Mouse (Mus musculus) CD4-positive naive resting alpha-beta T cell, adult 57 days (primary cell): Measurements from ENCODE around the gene Kmt2b. TPM values are rescaled to one million over a fixed set of nuclear protein-coding genes. Genes with fewer than 3 reads are reported as not detected.

Experiments used
- total RNA-seq: library from RNA; stranded (reverse); gene quantifications from one replicate; pipeline ENCODE4 v1.2.4, GENCODE M21; 2023

Gene Kmt2b
- total RNA-seq: 115 TPM

DNA sequence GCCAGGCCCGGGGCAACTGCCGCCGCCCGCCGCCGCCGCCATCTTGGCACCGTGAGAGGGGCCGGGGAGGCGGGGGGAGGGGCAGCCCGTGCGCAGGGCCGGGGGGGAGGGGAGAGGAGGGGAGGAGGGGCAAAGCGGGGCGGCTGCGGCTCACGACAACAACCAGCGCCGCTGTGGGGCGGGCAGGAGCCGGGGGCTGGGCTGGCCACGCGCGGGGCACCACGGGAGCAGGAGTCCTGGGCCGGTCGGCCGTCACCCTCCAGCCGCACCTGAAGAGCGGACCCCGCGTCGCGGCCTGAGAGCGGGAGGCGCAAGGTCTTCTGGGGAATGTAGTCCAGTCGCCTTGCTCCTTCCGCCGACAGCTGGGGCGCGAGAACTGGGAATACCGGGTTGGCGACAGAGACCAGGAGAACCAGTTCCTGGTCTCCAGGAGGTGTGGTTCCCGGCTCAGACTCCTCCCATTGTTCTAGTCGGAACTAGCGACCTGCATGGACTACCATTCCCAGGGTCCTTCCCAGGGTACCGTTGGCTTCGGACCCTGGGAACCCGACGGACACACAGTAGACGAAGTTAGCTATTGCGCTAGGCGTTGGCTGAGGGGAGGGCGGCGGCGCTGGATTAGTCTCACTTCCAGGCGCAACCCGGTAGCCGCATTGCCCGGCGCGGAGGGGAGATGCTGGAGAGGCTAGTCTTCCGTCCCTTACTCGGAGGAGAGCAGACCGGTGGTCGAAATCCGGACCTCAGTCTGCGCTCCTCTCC lies at the start of gene Kmt2b:
TSS of gene Kmt2b (minus strand) at position 51 of the 759 bp plus-strand sequence.

DNA sequence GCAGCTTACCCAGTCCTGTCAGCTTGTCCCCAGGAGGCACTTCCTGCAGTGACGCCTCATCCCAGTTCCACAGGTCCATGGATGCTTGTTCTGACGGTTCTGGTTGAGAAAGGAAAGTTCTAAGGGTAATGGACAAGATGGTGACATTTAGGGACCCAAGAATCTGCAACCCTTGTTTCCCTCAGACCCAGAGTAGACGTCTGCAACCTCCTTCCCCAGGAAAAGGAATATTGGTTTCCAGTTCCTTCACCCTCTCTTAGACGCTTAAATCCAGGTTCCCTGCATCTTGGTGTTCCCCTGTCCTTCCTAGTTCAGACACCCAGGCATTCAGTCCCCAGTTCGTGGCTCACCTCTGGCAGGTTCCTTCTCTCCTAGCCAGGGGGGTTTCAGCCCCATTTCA lies 47.2 kb upstream of the Kmt2b start, which contains the start of gene Etv2:
TSS of gene Etv2 (minus strand) at position 101 of the 400 bp plus-strand sequence.

DNA sequence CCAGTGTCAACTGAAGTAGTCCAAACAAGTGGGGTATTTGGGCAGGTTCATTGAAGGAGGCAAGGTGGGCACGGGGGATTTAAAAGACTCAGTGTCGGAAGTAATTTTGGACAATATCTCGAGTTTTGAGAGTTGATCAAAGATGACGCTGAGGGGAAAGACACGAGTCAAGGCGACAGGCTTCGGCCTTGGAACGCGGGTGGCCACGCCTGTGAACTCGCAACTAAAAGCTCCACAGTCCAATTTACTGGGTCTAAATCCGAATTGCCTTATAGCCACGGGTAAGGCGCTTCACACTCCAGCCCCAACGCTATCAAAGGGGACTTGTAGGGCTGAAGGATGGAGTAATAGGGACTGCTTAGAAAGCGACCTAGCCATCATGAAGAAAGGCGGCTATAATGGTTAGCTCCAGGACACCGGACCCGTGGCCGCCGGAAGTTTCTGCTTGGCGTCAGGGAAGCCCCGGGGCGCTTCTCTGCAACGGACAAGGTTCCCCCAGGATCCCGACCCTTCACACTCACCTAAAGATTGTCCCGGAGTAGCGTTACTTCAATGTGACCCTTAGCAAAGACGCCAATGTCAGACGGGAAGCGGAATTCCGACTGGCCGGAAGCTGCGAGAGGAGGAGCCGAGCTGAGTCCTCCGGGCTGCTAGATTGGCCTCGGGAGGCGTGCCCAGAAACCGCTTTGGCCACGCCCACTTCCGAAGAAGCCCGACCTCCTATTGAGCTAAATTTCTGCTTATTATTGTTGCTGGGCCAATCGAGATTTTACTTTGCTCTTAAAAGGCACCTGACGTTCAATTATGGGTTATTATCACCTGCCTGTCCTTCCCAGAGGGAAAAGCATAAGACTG lies 37.2 kb upstream of the Kmt2b start, which contains the start of gene Cox6b1:
TSS of gene Cox6b1 (minus strand) at position 622 of the 855 bp plus-strand sequence.

DNA sequence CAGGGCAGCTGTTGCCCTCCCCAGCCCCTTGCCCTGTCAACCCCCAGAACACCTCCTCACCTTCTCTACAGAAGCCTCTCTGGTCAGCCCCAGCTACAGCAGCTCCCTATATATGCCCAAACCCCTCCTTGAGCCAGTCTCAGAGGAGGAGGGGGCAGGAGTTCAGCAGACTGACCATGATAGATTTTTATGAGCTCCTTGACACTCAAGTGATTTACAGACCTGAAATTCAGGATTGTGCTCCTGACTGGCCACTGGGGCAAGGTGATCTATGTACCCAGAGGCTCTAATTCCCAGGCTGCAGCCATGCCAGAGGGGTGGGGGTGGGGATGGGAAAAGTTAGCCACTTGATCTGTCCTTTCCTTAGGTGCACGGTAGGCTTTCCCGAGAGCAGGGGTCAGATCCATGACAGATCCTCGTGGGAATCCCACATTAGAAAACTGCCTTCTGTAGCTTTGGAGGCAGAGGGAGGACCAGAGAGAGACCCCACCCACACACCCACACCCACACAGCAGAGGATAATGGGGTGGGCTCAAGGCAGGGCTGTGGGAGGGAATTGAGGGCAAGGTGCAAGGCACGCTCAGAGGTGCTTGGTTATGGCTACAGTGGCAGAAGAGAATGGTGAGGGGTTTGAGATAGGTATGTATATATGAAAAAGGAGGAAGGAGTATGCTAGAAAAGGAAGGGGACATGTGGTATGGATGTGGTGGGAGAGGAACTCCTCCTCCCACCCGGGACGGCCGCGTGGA lies 24.3 kb upstream of the Kmt2b start, which contains the start of gene Upk1a:
TSS of gene Upk1a (minus strand) at position 194 of the 749 bp plus-strand sequence.

DNA sequence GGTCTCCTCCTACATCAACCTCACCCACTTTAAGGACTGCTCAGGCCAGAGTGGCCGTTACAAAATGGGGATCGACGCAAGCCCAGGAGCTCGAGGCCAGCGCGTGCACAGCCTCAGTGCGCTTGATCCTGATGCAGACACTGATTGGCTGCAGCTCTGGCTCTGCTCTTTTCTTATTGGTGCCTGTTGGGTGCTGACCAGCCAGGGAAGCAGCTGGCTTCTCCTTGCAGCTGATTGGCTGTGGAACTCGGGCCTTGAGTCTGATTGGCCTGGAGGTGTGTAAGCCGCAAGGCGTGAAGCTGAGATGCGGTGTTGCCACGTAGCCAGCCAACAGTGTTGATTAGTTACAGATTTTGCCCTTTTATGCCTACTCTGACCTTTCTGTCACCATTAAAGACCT lies 10.3 kb upstream of the Kmt2b start, which contains the start of gene Zbtb32:
TSS of gene Zbtb32 (minus strand) at position 124 of the 400 bp plus-strand sequence.

DNA sequence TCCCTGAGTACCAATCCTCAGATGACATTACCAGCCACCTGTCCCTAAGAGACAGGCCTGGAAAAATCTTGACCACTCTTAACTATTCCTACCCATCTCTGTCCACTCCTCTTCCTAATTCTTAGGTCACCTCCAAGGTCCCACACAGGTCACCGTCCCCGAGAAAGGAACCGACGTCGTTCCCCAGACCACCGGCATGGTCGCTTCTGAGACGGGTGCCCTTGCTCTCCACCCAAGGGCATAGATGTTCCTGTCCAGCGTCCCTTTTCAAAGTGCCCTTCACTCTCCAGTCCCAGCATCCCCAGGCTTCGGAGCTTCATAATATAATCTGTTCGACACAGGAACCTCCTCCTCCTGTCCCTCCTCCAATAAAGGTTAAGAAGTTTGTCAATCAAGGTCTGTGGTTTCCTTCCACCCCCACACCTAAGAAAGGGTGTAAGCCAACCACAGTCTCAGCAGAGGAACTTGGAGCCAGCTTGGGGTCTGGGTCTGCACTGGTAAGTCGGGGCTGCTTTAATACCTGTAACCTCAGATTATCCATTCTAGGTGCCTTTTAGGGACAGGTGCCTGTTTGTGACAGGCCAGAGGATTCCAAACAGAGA lies 23.5 kb downstream of the Kmt2b start, which contains the start of gene Igflr1:
TSS of gene Igflr1 (plus strand) at position 458 of the 602 bp plus-strand sequence.

DNA sequence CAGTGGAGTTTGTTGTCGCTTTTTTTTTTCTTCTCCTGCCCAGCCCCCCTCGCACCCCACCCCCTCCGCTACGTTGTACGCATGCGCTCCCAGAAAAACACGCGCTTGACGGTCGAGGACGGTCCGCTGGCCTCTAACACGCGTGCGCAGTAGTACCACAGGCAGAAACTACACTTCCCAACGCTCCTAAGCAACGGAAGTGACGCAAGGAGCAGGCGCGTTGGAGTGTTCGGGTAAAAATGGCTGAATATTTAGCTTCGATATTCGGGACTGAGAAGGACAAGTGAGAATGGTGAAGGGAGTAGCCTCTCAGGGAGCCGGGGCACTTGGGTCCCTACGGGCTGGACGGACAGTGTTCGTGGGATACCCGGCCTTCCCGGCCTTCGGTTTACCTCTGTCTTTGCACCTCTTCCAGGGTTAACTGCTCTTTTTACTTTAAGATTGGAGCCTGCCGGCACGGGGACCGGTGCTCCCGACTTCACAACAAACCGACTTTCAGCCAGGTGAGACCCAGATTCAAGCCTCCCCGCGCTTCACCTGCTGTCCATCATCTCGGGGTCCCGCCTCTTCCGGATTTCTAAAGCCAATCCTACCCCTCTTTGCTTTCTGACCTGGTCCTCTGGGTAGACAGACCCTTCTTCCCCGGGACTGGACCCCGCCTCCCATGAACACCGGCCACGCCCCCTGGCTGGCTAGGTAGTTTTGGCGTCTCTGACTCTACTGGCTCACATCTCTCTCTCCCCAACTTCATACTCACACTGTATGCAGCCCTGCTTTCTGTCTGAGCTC lies 25.2 kb downstream of the Kmt2b start, which contains the start of the genes U2af1l4, Gm49396 and Psenen:
TSS of gene U2af1l4 (plus strand) at position 185 of the 789 bp plus-strand sequence.
TSS of gene Gm49396 (plus strand) at position 228 of the 789 bp plus-strand sequence.
TSS of gene Psenen (minus strand) at position 511 of the 789 bp plus-strand sequence.

DNA sequence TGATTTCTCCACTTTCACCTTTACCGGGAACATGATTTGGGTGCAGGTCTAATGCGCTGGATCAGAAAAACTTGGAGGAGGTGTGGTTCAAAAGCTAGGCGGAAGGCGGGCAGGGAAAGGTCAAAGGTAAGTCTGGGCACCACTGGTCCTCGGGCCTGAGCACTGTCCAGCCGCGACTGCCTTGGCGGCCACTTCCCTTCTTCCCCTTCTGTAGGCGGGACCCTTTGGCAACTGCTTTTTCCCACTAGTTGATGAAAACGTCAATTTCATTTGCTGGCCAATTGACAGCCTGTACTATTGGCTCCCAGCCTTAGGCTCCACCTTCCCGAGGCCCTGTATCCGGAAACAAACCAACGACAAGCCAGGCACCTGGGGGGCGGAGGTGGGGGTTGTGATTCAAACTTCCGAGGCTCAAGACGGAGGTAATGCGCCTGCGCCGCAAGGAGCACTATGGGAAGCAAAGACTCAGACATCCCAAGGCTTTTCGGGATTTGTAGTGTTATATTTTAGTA lies 29.0 kb downstream of the Kmt2b start, which contains the start of gene Lin37:
TSS of gene Lin37 (minus strand) at position 396 of the 512 bp plus-strand sequence.

DNA sequence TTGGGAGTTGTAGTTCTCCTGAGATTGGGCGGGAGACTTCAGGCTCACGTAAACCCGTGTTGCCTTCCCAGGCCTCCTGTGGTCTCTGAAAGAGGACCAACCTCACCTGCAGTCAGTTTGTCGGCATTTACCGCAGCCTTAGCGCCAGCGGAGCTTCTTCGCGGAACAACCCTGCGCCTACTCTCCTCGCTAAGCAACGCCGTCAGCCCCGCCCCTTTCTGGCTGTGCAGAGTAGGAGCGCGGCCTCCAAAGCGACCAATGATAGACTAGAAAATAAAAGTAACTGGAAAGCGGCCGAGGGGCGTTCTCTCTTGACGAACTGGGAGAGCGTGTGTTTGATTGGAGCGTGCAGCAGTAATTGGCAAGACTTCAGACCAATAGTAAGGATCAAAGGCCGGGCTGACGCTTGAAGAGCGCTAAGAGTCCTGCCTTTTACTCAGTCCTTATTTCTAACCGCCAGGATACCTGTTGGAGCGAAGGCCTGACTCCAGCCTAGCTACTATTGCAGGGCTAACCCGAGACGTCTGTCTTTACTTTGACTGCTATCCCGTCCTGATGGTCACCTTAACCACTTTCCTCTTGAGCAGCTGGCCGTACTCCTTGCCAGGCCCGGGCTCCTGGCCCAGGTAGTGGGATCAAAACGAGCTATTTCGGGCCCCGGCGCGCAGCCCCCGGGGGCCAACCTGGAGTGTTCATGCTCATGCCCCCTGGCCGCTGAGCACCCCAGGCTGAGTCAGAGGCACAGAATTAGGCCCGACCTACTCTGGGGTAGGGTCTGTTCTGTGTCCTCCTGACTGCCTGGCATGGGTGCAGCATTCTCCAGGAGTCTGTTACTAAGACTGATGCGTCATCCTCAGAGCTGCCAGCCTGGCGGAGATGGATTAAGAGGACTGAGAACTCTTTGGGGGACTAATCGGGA lies 36.2 kb downstream of the Kmt2b start, which contains the start of the genes Hspb6 and Proser3:
TSS of gene Hspb6 (plus strand) at position 77 of the 919 bp plus-strand sequence.
TSS of gene Proser3 (minus strand) at position 198 of the 919 bp plus-strand sequence.

DNA sequence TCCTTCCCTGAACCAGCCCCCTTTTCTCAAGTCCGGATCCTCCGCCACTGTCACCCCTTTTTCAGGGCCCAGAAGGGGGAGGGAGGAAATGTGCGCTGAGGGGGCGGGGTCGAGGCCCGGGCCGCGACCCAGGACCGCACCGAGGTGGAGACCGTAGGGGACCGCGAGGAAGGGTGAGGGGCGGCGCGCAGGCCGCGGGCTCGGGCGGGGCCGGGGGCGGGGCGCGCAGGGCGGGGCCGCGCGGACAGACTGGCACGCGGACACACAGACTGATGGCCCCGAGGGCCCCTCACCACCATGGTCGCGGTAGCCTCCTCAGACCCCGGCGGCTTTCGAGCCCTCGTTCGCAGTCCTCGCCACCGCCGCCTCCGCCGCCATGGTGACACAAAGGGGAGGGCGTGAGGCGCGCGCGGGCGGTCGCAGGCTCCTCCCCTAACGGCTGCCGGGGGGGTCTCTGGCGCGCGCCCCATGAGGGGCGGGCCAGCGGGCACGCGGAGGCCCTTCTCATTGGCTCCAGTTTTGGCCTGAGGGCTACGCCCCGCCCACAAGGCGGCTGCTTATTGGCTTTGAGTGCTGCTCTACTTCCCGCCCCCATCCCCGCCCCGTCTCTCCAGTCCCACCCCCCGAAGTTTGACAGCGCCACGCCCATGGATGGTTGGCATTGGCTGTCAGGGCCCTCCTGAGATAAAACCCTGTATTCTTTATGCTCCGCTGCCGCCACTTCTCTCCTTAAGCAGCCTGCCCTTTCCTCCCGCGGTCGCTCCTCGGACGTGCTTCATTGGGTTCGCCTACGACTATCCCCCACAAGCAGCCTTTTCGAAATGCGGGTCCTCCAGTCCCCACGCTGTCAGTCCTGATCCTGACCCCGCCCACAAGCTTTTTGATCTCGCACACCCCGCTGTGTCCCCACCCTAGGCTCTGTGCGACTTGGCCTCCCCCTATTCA lies 53.6 kb downstream of the Kmt2b start, which contains the start of gene Arhgap33:
TSS of gene Arhgap33 (minus strand) at position 428 of the 945 bp plus-strand sequence.

Other genes with a start within 250 kb of the Kmt2b start
- not detected for gene Lrfn3, start 226.0 kb downstream of the Kmt2b start, total RNA-seq
- 23.3 TPM for gene Tyrobp, start 175.0 kb downstream of the Kmt2b start, total RNA-seq
- gene Hcst, start 168.9 kb downstream of the Kmt2b start, total RNA-seq: 153 TPM
- 70.8 TPM for gene Nfkbid, start 167.0 kb downstream of the Kmt2b start, total RNA-seq
- gene Aplp1, start 143.2 kb downstream of the Kmt2b start, total RNA-seq: 2.9 TPM
- gene Kirrel2, start 131.0 kb downstream of the Kmt2b start, total RNA-seq: not detected
- not detected for gene Nphs1, start 130.4 kb downstream of the Kmt2b start, total RNA-seq
- gene Prodh2, start 95.1 kb downstream of the Kmt2b start, total RNA-seq: not detected
- 4.6 TPM for gene Arhgap33, start 53.7 kb downstream of the Kmt2b start, total RNA-seq
- gene Hspb6, start 36.5 kb downstream of the Kmt2b start, total RNA-seq: 3.4 TPM
- 13.1 TPM for gene Proser3, start 36.4 kb downstream of the Kmt2b start, total RNA-seq
- gene Lin37, start 28.9 kb downstream of the Kmt2b start, total RNA-seq: 46.5 TPM
- gene U2af1l4, start 25.4 kb downstream of the Kmt2b start, total RNA-seq: 83.1 TPM
- 23.5 TPM for gene Gm49396, start 25.4 kb downstream of the Kmt2b start, total RNA-seq
- 116 TPM for gene Psenen, start 25.1 kb downstream of the Kmt2b start, total RNA-seq
- gene Igflr1, start 23.3 kb downstream of the Kmt2b start, total RNA-seq: 54.7 TPM
- gene Zbtb32, start 10.2 kb upstream of the Kmt2b start, total RNA-seq: 0.59 TPM
- gene Upk1a, start 24.1 kb upstream of the Kmt2b start, total RNA-seq: 0.68 TPM
- gene Cox6b1, start 37.4 kb upstream of the Kmt2b start, total RNA-seq: 196 TPM
- gene Etv2, start 47.1 kb upstream of the Kmt2b start, total RNA-seq: not detected
- gene Rbm42, start 61.6 kb upstream of the Kmt2b start, total RNA-seq: 105 TPM
- 22.8 TPM for gene Haus5, start 76.3 kb upstream of the Kmt2b start, total RNA-seq
- gene Pmis2, start 82.9 kb upstream of the Kmt2b start, total RNA-seq: not detected
- not detected for gene 2200002J24Rik, start 110.2 kb upstream of the Kmt2b start, total RNA-seq
- gene Atp4a, start 123.5 kb upstream of the Kmt2b start, total RNA-seq: not detected
- 41.1 TPM for gene Tmem147, start 140.8 kb upstream of the Kmt2b start, total RNA-seq
- not detected for gene Gapdhs, start 155.0 kb upstream of the Kmt2b start, total RNA-seq
- gene Sbsn, start 162.7 kb upstream of the Kmt2b start, total RNA-seq: 4.5 TPM
- not detected for gene Dmkn, start 175.0 kb upstream of the Kmt2b start, total RNA-seq
- not detected for gene Krtdap, start 199.2 kb upstream of the Kmt2b start, total RNA-seq
- gene Ffar2, start 235.0 kb upstream of the Kmt2b start, total RNA-seq: 0.86 TPM